Mouse (Mus musculus) midbrain, embryonic 14.5 days (tissue): Measurements from ENCODE around the gene H2afy. TPM values are rescaled to one million over a fixed set of nuclear protein-coding genes. Genes with fewer than 3 reads are reported as not detected.

Source experiments
- ATAC-seq: fragments of 200-750 bp; cut with Nextera tagmentation; 2 replicates; pipeline ENCODE4 v1.8.0; 2017; ENCODE audit warnings: moderate number of reproducible peaks, moderate library complexity; ENCODE audit not compliant: low FRiP score, low TSS enrichment
- DNase-seq: peaks from one replicate; pipeline ENCODE4 v3.0.0-alpha.2; 2015
- H3K27ac ChIP-seq: fragments of 300-500 bp; sonication (generic); replicated peaks from 2 replicates; pipeline ENCODE4 v1.5.1; 2014; ENCODE audit warnings: mild to moderate bottlenecking, low read depth, low read length, moderate library complexity
- H3K27me3 ChIP-seq: fragments of 300-500 bp; sonication (generic); 2 replicates; pipeline ENCODE4 v1.6.1; 2014; ENCODE audit warnings: low read length, control low read depth, mixed read lengths; ENCODE audit not compliant: control insufficient read depth, insufficient read depth
- H3K36me3 ChIP-seq: fragments of 300-500 bp; sonication (generic); 2 replicates; pipeline ENCODE4 v1.6.1; 2014; ENCODE audit warnings: low read length, control low read depth; ENCODE audit not compliant: control insufficient read depth, insufficient read depth
- H3K4me1 ChIP-seq: fragments of 300-500 bp; sonication (generic); 2 replicates; pipeline ENCODE4 v1.6.1; 2014; ENCODE audit warnings: mild to moderate bottlenecking, antibody characterized with exemption, low read length, control low read depth; ENCODE audit not compliant: control insufficient read depth, insufficient read depth
- H3K4me2 ChIP-seq: fragments of 300-500 bp; sonication (generic); 2 replicates; pipeline ENCODE4 v1.6.1; 2014; ENCODE audit warnings: mild to moderate bottlenecking, low read length, moderate library complexity
- H3K4me3 ChIP-seq: fragments of 300-500 bp; sonication (generic); replicated peaks from 2 replicates; pipeline ENCODE4 v1.5.1; 2014; ENCODE audit warnings: low read depth, low read length
- H3K9ac ChIP-seq: fragments of 300-500 bp; sonication (generic); replicated peaks from 2 replicates; pipeline ENCODE4 v1.6.1; 2014; ENCODE audit warnings: mild to moderate bottlenecking, low read length, moderate library complexity
- H3K9me3 ChIP-seq: fragments of 300-500 bp; sonication (generic); 2 replicates; pipeline ENCODE4 v1.6.1; 2016; ENCODE audit warnings: low read length, control low read depth, mixed read lengths; ENCODE audit not compliant: control insufficient read depth
- WGBS: fragments of 180-500 bp; shearing (Covaris S2); extraction: QIAGEN DNeasy Blood & Tissue Kit; methylation state at CpG from one replicate; pipeline ENCODE4 v1.1.7; 2014; 5-methylcytosine and 5-hydroxymethylcytosine counted together
- polyA plus RNA-seq: library from polyadenylated mRNA; unstranded; fragments of >200 nt; fragmentation: Nextera tagmentation; extraction: Ambion mirVana; gene quantifications from 2 replicates; pipeline ENCODE4 v1.2.1, GENCODE M21; 2014

Gene H2afy
- 292 and 355 TPM in 2 replicates for polyA plus RNA-seq

DNA sequence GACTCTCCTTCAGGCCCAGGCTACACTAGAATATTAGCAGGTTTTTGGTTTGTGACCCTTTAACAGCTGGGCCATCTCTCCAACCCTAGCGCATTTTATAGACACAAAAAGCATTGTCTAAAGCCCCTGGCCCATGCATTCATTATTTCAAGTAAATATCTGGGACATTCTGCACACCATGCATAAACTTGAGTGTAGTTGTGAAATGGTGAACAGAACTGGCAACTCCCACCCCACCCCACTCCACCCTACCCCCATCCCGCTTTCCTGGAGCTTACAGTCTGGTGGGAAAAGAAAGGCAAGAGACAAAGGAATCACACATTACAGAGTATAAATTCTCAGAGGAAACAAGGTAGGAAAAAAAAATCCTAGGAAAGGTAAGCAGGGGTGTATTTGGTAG is at the start of gene H2afy:
H2afy (minus strand) TSS at position 162 of the 400 bp plus-strand sequence.
- peaks cover 24% of the 10 kb centered on the region for H3K4me1 ChIP-seq
- no peak for DNase-seq
- H3K9me3 ChIP-seq = no peaks in the 10 kb centered on the region
- H3K27ac ChIP-seq = peak within 1 kb of the TSS; percentile 89
- H3K4me3 ChIP-seq = peak within 1 kb of the TSS; percentile 93
- WGBS = 80% methylated on average over 2 of the region's 2 CpGs
- H3K4me2 ChIP-seq = peak within 1 kb of the TSS; percentile 75
- peak within 1 kb of the TSS; percentile 93 for H3K9ac ChIP-seq
- H3K27me3 ChIP-seq = no peaks in the 10 kb centered on the region
- H3K36me3 ChIP-seq = no peaks in the 10 kb centered on the region
- no peak for ATAC-seq

DNA sequence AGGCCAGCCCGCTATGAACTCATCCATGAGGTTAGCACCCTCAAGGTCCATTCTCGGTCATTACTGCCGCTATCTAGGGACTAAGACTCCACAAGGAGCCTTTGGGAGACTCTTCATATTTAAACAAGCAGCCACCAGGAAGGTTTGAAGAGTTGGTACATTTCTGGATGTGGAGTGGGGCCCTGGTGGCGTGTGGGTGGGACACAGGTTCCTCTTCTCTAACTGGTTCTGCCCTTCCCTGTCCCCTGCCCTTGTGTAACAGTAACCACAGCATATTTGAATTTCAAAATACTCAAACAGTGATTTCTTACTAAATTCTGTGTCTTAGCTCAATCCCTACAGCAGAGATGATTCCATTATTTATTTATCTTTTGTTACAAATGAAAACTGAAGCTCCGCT is 47.5 kb upstream of the H2afy start:
- 88% methylated on average over 5 of the region's 5 CpGs for WGBS
- H3K9me3 ChIP-seq = no peaks in the 10 kb centered on the region
- no peak overlapping the region for H3K9ac ChIP-seq
- H3K4me2 ChIP-seq = no peak overlapping the region
- H3K4me3 ChIP-seq = no peak overlapping the region
- no peaks in the 10 kb centered on the region for H3K4me1 ChIP-seq
- H3K27me3 ChIP-seq = no peaks in the 10 kb centered on the region
- H3K27ac ChIP-seq = no peak overlapping the region
- no peak for DNase-seq
- H3K36me3 ChIP-seq = no peaks in the 10 kb centered on the region
- ATAC-seq = no peak

DNA sequence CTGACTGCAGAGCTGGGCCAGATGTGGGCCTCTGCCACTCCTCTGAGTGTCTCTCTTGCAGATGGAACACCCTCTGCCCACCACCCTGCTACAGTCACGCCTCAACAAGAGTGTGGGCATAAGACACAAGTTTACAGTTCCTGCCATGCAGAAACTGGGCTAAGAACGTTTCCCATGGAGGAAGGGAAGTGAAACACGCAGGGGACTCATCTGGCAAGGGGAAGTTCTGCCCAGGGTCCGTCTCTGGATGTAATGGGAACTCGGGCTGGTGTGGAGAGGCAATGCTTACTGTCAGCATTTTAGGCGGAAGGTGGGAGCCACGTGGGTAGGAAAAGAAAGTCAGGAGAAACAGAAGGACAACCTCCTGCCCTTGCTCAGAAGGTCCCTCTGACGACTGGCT is 45.3 kb upstream of the H2afy start:
- no peak for ATAC-seq
- Histone ChIP-seq H3K9me3 (no peaks in the 10 kb centered on the region), H3K27ac (no peak overlapping the region), H3K4me2 (no peak overlapping the region), H3K9ac (no peak overlapping the region), H3K36me3 (no peaks in the 10 kb centered on the region), H3K4me1 (no peaks in the 10 kb centered on the region), H3K27me3 (no peaks in the 10 kb centered on the region), H3K4me3 (no peak overlapping the region)
- no peak for DNase-seq
- 74% methylated on average over 8 of the region's 8 CpGs for WGBS

DNA sequence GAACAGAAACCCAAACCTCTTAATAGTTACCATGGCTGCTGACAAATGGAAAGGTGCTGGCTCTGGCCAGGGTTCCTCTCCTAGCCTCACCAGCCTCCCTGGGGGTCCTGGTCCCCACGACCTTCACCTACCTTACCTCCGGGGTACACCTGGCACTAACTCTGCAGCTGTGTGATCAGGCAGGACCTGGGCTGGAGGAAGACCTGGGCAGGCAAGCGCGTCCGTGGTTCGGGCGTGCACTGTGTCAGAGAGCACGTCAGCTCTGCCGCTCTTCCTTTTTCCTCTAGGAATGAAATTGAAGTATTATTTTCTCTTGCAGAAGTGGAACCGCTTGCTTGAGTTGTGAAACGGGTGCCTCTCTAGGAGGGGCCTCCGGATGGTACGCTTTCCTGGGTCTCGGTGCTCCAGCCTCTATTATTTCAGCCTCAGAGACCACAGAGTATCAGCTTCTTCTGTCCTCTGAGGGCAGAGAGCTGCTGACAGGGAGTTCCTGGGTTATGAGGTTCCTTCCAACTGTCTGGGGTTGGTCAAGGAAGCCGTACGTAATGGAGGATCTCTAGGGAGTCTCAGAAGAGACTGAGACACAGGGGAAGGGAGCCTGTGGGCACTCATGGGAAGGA is 42.4 kb upstream of the H2afy start, which contains the start of gene Tifab:
Tifab (minus strand) TSS at position 470 of the 620 bp plus-strand sequence.
- Histone ChIP-seq H3K9ac (no peak within 1 kb of the TSS), H3K9me3 (no peaks in the 10 kb centered on the region), H3K4me3 (no peak within 1 kb of the TSS), H3K27ac (no peak within 1 kb of the TSS), H3K4me2 (no peak within 1 kb of the TSS), H3K36me3 (no peaks in the 10 kb centered on the region), H3K27me3 (no peaks in the 10 kb centered on the region), H3K4me1 (no peaks in the 10 kb centered on the region)
- ATAC-seq (no peak), DNase-seq (no peak)
- 87% methylated on average over 16 of the region's 16 CpGs for WGBS

DNA sequence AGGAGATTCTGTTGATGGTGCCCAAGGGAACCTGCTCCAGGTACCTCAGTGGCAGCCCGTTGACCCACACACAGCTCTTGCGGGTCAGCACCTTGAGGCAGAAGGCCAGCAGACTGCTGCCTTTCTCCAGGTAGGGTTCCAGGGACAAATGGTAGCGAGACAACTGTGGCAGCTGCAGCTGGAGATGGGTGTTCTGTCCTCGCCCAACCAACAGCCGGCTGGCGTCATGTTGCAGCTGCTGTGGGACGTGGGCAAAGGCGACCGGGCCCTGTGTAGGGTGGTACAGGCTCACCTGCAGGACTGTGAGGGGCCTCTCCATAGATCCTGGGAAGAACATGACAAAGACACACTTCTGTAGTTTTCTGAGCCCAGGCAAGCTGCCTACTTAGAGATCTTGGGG is 40.1 kb upstream of the H2afy start:
- H3K9me3 ChIP-seq = no peaks in the 10 kb centered on the region
- no peak overlapping the region for H3K4me3 ChIP-seq
- DNase-seq (no peak), ATAC-seq (no peak)
- H3K27me3 ChIP-seq = no peaks in the 10 kb centered on the region
- 91% methylated on average over 9 of the region's 9 CpGs for WGBS
- no peaks in the 10 kb centered on the region for H3K4me1 ChIP-seq
- H3K27ac ChIP-seq = no peak overlapping the region
- no peak overlapping the region for H3K4me2 ChIP-seq
- no peaks in the 10 kb centered on the region for H3K36me3 ChIP-seq
- H3K9ac ChIP-seq = no peak overlapping the region

DNA sequence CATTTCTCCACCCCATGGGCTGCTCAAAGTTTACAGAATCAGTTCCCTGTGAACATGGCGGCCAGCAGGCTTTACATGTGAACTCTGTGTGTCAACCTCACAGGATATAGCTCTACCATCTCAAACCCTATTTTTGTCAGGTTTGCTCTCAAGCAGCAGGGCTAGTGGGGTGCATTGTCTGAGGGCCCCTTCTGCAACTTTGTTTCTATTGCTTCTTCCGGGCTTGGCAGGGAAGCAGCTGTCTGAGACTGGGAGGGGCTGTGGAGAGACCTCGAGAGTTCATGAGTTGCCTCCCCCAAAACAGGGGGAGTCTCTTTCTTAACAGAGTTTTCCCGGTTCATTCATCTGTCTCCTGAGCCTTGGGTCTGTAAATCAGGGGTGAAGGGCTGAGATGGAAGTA is 39.7 kb upstream of the H2afy start:
- no peak overlapping the region for H3K4me2 ChIP-seq
- no peak overlapping the region for H3K9ac ChIP-seq
- ATAC-seq (no peak), DNase-seq (no peak)
- H3K9me3 ChIP-seq = no peaks in the 10 kb centered on the region
- no peaks in the 10 kb centered on the region for H3K36me3 ChIP-seq
- no peaks in the 10 kb centered on the region for H3K27me3 ChIP-seq
- WGBS = 81% methylated on average over 4 of the region's 4 CpGs
- no peak overlapping the region for H3K4me3 ChIP-seq
- H3K27ac ChIP-seq = no peak overlapping the region
- no peaks in the 10 kb centered on the region for H3K4me1 ChIP-seq

DNA sequence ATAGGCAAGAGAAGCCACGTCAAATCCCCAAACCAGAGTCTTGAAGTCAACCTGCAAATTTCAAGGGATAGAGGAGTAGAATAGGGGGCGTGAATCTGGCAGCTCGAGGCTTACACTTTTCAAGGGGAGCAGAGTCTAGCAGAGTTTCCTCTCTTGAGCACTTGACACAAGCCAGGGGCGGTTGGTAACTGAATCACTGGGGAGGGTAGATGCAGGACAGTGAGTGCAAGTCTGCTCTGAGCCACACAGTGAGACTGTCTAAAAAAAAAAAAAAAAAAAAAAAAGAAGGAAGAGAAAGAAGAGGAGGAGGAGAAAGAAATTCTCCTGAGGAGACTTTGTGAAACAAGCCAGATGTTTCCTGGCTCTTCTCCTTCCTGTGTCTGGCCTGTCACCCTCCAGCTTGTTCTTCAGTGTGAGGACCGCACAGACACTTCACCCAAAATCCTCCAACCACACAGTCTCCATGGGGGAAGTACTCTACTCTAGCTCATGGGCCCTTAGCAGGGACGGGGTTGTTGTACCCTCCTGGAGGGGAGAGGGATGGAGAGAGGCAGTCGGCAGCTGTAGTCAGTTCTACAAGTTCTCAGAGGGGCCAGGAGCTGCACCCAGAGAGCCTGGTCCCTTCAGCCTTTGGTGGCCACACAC is 36.9 kb upstream of the H2afy start:
- 72% methylated on average over 7 of the region's 7 CpGs for WGBS
- H3K4me2 ChIP-seq = no peak overlapping the region
- ATAC-seq = no peak

DNA sequence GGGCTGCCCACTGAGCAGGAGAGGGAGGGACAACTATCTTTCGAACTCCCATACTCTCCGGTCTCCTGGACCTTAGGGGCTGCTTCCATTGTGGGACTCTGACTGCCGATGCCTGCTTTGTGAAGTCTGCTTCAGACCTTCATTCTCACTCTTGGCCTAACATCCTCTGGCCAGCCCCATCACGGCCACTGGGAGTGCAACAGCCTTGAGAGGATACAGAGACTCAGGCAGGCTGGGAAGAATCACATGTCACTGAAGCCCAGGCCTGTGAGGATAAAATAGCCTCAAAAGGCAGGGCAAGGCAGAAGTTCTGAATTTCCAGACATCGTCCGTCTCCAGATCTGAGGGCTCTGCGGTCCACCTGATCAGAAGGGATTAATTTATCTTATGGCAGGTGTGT is 35.9 kb upstream of the H2afy start:
- no peak for ATAC-seq
- H3K9ac ChIP-seq = no peak overlapping the region

More for the DNA sequence above, 36.9 kb upstream of the H2afy start:
- Histone ChIP-seq H3K9me3 (no peaks in the 10 kb centered on the region), H3K9ac (no peak overlapping the region), H3K27ac (no peak overlapping the region), H3K4me1 (0 out of 2 replicates have a peak, but pooled peaks cover 3% of the 10 kb centered on the region), H3K27me3 (no peaks in the 10 kb centered on the region), H3K4me3 (no peak overlapping the region), H3K36me3 (no peaks in the 10 kb centered on the region)
- DNase-seq = no peak

DNA sequence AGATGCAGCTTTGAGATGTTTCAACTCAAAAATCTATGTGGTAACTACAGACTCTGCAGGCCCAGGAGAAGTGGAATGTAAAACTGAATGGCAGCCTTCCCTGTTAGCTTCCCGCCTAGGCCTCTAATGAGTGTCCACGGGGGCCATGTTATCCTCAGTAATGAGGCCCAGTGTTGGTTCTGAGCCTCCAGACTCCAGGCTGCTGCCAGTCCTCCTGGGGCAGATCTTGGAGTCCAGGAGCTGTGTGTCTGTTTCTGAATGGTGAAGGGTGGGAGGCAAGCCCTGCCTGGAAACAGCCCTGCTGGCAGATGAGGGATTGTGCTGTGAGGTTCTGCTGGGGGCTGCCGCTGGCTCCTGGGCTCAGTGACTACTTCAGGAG is 32.2 kb upstream of the H2afy start:
- Histone ChIP-seq H3K36me3 (no peaks in the 10 kb centered on the region), H3K4me3 (no peak overlapping the region), H3K4me2 (no peak overlapping the region), H3K27me3 (no peaks in the 10 kb centered on the region), H3K27ac (peak overlapping the region; percentile 41; the same call in 1 of the 2 replicates), H3K9ac (no peak overlapping the region), H3K9me3 (no peaks in the 10 kb centered on the region), H3K4me1 (0 out of 2 replicates have a peak, but pooled peaks cover 3% of the 10 kb centered on the region)
- WGBS = 47% methylated on average over 3 of the region's 3 CpGs
- ATAC-seq = peak; percentile 50; the same call in 1 of the 2 replicates
- peak; percentile 59 for DNase-seq

More for the DNA sequence above, 35.9 kb upstream of the H2afy start:
- no peaks in the 10 kb centered on the region for H3K9me3 ChIP-seq
- H3K27me3 ChIP-seq = no peaks in the 10 kb centered on the region
- DNase-seq = no peak
- no peak overlapping the region for H3K4me2 ChIP-seq
- H3K4me3 ChIP-seq = no peak overlapping the region
- 87% methylated on average over 7 of the region's 7 CpGs for WGBS
- H3K36me3 ChIP-seq = no peaks in the 10 kb centered on the region
- 0 out of 2 replicates have a peak, but pooled peaks cover 3% of the 10 kb centered on the region for H3K4me1 ChIP-seq
- no peak overlapping the region for H3K27ac ChIP-seq
